Mouse (Mus musculus) left cerebral cortex, adult 9 months (tissue): ENCODE measurements around the gene Sirt7.

Experiments
- DNase-seq, 2 experiments: peaks; one replicate each; pipeline ENCODE4 v3.0.0; 2022; ENCODE audit warnings: low spot score in 2 of 2

Gene Sirt7

DNA sequence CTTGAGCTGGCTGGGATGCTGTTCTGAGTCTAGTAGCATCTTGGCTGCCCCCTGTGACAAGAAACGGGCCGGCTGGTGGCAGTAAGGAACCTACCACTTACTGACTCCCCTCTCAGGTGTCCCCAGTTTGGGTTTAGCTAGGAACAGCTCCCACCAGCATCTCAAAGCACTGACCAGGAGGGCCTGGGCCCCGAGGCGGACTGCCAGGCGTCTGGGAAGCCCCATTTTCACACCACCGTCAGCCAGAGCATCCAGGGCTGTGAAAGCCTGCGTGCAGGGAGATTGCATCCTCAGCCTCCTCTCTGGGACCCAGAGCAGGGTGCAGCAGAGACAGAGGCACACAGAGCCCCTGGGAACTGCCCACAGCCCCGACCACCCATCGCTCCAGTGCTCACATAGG, 16.2 kb upstream of the Sirt7 start:
- no peak for DNase-seq

DNA sequence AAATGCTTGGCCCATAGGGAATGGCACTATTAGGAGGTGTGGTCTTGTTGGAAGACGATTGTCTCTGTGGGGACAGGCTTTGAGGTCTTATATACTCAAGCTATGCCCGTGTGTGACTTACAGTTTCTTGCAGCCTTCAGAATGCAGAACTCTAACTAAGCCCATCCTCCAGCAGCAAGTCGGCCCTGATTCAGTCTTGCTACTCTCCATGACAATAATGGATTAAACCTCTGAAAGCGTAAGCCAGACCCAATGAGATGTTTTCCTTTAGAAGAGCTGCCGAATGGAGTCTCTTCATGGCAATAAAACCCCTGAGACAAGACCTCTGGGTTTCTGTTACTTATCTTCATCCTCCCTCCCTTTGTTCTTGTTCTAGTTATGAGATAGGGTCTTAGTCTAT, 9.8 kb upstream of the Sirt7 start:
- no peak for DNase-seq

DNA sequence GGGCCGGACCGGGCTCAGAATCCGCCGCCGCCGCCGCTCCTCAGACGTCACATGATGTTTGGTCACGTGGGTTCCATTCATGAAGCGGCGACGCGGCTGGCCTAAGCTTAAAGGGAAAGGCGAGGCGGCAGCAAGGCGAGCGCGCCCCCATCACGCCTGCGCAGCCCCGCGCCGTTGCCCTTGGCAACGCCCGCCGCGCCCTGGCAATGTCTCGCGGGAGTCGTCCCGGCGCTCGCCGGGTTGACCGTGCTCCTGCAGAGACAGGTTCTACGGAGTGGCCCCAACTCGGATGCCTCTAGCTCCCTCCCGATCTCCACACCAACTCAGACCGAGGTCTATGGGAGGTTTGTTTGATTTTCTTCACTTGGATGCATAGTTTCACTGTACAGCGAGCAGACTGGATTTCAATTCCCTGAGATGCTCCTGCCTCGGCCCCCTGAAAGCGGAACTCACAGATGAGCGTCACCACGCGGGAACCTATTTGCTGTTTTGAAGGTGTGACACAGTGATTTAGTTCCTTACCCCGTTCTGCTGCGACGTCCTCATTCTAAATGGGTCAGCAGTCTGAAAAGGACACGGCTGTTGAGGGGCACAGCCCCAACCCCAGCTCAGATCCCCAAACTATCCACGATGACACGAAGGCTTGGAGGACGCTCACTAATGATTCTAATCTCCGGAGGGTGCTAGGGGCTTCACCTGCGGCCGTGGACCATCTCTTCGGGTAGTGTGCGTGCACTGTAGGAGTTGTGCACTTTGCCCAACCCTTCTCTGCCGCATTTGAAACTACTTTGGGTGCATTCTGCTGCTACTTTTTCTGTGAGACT, 8.7 kb upstream of the Sirt7 start, which contains the start of gene Mafg:
Mafg (minus strand) TSS at position 81 of the 824 bp plus-strand sequence.
- DNase-seq, result peak; percentile 83 to 93

DNA sequence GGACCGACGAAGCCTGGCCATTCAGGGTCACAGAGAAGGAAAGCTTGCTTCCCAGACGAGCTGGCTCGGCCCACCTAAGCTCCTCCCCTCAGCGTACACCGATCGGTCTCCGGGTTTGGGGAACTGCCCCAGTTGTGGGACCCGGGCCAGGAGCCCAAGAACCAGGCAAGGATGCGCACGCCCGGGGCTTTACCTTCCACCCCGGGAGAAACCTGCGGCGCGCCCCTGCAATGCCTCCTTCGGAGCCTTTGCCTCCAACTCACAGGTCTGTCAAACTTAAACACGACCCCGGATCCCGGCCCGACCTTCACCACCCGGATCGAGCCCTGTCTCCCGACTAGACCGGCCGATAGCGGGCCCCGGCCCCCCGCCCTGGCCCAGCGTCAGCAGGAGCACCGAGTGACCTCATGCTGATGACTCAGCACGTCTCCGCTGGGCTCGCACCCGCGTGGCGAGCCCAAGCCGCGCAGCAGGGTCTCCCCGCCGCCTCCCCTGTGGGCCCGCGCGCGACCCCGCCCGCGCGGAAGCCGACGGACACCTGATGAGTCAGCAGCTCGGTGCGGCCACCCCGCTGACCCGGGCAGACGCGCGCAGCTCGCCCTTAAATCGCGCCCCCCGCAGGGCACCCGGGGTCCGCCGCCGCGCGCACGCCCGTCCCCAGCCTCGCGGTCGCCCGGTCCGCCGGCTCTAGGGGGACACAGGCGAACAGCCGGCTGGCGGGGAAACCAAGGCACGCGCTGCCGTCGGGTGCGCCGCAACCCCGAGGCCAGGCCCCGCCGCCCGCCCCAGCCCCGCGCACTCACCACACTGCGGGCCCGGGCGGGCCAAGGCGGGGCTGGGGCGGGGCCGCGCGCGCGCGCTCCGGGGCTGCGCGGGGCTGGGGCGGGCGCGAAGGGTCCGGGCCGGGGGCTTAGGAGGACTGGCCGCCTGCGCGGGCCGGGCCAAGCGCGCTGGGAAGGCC, 7.8 kb upstream of the Sirt7 start:
- DNase-seq, result peak in 1 of 2 experiments; percentile 65

DNA sequence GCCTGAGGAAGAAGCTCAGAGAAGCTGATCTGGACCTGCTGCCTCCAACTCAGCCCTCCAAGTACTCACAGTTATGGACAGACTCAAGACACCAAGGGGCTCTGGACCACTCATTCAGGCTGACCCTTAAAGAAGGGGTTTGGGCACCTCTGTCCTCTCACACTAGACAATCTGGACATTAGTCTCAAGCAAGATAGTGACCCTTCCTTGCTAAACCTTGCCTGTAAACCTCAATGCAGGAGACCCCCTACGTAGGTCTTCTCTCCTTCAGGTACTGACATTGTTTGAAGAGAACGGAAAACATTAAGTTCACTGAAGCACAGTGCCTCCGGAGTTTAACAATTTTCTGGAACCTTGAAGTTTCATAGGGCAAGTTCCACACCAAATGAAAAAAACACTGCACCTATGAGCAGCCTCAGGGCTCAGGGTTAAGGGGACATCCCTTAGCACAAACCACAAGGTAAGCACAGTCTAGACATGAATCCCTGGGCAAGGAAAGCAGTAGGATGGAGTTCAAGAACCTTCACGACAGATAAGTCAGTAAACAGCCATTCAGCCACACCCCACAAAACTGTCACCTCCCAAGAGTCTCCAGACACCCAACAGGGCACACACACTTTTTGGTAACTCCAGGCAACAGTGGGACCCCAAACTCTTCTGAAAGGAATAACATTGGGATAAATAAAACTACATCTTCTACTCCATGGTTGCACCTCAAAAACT, 6.8 kb upstream of the Sirt7 start:
- peak in 1 of 2 experiments; percentile 2 for DNase-seq

- peak in 1 of 2 experiments; percentile 5 for DNase-seq
Observed at GRCm38 (mm10) chr11:120630881-120631725, 6.1 kb upstream of the Sirt7 start.

GRCm38 (mm10) chr11:120630401-120630871, 5.4 kb upstream of the Sirt7 start:
- DNase-seq, result no peak

DNA sequence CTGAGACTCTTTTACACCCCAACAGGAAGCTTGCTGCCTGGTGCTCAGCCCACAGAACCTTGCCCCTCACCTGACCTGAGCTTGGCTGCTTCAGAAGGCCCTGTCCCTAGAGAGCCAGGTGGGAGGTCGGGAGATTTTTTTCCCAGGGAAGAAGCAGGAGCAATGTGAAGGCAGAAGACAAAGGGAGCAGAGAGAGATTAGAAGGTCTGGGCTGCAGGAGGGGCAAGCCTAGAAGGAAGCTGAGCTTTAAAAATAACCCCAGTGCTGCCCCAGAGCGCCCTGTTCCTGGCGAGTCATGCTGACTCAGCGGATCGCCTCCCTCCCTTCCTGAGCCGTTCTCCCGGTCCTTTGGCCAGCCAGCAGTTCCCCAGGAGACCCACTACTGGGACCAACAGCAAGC, 4.9 kb upstream of the Sirt7 start:
- DNase-seq, result no peak

DNA sequence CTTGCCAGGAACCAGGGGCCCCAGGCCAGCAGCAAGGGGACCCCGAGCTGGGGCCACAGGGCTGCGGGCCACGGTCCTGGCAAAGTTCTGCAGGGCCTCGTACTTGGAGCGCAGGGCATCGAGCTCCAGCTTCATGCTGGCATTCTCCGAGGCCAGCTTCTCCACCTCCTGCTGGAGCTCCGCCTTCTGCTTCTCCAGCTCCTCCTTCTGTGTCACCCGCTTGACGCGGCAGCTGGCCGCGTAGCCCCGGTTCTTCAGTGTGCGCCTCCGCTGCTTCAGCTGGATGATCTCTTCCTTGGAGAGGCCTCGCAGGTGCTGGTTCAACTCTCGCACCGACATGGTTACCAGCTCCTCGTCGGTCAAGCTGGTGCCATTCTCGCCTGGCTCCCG, 4.3 kb upstream of the Sirt7 start:
- DNase-seq, result no peak

GRCm38 (mm10) chr11:120628601-120629340, 3.7 kb upstream of the Sirt7 start:
- DNase-seq, result no peak

DNA sequence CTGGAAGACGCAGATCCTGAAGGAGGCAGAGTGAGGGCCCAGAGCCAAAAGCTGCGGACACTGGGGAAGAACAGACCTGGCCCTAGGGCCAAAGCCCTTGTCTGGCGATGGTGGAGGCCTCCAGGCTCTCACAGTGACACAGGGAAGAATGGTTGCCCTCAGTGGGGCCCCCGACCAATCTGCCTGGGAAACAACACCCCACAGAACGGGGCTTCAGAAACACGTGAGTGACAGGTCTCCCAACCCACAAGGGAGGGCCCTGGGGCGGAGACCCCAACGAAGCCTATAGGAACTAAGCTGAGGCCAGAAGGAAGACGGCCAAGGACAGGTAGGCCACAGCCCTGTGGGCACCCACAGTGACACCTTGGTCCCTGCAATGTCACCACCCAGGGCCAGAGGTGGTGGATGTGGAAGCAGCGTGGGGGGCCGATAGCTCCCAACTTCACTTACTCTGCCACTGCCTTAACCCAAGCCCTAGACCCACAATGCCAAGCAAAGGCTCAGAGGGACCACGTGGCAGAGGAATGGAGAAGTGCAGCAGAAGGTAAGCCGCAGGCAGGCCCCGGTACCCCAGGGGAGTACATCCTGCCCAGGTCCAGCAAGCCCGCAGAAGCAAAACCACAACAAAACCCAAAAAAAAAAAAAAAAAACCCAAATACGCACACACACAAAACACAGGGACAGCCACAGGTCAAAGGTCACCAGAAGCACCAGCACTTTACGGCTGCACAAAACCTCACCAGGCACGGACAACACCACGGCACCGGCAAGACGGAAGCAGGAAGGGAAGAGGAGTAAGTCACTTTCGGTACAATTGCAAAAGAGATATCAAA, 2.6 kb upstream of the Sirt7 start:
- no peak for DNase-seq

- DNase-seq, result no peak
Observed at GRCm38 (mm10) chr11:120626785-120627467, 1.9 kb upstream of the Sirt7 start.

GRCm38 (mm10) chr11:120624680-120625111, 344 bp downstream of the Sirt7 start:
- peak in 1 of 2 experiments; percentile 84 for DNase-seq

GRCm38 (mm10) chr11:120623961-120624679, 920 bp downstream of the Sirt7 start:
- peak in 1 of 2 experiments; percentile 65 for DNase-seq

DNA sequence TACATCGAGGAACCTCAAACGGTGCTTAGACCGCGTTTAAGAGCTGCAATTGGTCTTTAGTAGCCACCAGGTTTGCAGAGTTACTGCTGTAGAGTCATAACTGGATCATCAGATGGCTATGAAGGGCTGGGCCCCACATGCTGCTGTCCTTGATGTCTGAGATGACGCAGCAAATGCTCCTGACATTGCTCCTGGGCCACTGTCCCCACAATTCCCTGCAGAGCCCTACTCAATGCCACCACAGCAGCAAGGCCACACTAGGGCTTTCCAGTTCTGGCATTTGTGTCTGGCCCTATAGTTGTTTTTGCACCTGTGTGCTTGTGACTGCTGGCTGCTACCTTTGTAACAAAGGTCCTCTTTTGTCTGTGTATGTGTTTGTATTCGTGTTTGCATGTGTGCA, 2.2 kb downstream of the Sirt7 start:
- DNase-seq, result no peak

DNA sequence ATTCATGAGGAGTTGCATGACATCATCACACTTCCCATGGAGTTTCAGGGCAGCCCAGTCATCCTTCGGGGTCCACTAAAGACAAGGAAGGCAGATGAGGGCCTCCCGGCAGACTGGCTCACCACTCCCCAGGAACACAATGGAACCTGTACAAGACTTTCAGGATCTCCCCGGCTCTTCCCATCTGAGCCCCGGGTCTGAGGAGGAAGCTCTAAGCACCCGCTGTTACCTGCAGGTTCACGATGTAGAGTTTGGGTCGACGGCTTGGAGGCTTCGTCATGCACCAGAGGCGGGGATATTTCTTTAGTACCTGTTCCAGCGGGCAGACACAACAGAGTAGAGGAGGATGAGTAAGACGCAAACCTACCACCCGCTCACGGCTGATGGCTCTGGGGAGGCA, 4.8 kb downstream of the Sirt7 start:
- no peak for DNase-seq

GRCm38 (mm10) chr11:120618619-120619535, 6.2 kb downstream of the Sirt7 start:
- DNase-seq, result no peak
